Mouse (Mus musculus): ENCODE measurements around the gene Ranbp10.
"Not testable (repeated sequence)": the region's sequence is repeated elsewhere in the genome, so short reads cannot be mapped to it uniquely, and the experiment has no call there.

DNA sequence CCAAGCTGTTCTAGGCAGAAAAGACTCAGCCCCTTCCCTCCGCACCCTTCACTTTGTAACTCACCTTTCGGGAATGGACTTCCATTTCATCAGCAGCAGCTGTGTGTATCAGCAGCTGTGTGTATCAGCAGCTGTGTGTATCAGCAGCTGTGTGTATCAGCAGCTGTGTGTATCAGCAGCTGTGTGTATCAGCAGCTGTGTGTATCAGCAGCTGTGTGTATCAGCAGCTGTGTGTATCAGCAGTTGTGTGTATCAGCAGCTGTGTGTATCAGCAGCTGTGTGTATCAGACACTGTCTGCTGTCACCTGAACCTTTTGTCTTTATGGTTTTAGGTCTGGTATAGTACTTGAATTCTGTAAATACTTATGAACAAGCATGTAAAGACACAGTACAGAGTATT, 6.6 kb upstream of the Ranbp10 start:
- not testable (repeated sequence) for TF ChIP-seq CTCF (IDR thresholded peaks at IDR 0.05; ENCODE audit: low read depth); EP300 (optimal IDR thresholded peaks at IDR 0.05)
